Mouse (Mus musculus): ENCODE measurements around the gene Suox.

DNA sequence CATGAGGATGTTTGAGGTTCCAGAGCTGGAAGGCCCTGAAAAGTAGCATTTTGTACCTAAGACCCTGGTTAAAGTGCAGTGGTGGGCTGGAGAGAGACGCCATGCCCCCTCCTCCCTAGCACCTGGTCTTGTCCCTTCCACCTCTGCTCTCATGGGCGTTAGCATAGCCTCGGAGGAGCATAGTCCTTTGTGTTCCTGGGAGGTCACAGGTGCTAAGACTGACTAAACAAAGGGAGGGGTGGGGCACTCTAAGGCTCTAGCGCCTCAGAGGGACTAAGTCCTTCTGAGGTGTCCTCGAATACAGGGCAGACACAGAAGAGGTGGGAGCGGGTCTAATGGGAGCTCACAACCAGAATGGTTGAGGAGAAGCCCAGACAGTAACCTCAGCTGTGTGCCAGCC is 42.3 kb downstream of the Suox start:
- TF ChIP-seq CTCF (IDR thresholded peaks at IDR 0.05): no peak
- TF ChIP-seq POLR2A (IDR thresholded peaks at IDR 0.05; ENCODE audit: insufficient read depth, low read depth, low read length): no peak
